Mouse (Mus musculus) myocyte (in vitro differentiated cells): ENCODE measurements around the gene S100a4. TPM values are rescaled to one million over a fixed set of nuclear protein-coding genes. Genes with fewer than 3 reads are reported as not detected.

ENCODE experiments used
- H3K27me3 ChIP-seq: one replicate; pipeline ENCODE4 v1.6.1; 2011; ENCODE audit not compliant: control insufficient read depth, insufficient read depth, insufficient read length
- H3K36me3 ChIP-seq: one replicate; pipeline ENCODE4 v1.6.1; 2011; ENCODE audit not compliant: control insufficient read depth, insufficient read depth
- H3K4me2 ChIP-seq: one replicate; pipeline ENCODE4 v1.6.1; 2011; ENCODE audit warnings: low read depth, control low read depth
- H3K4me3 ChIP-seq: one replicate; pipeline ENCODE4 v1.5.1; 2011; ENCODE audit warnings: mild to moderate bottlenecking, control low read depth, moderate library complexity
- H3K79me2 ChIP-seq: one replicate; pipeline ENCODE4 v1.6.1; 2011; ENCODE audit not compliant: control insufficient read depth, insufficient read depth
- H3ac ChIP-seq: one replicate; pipeline ENCODE4 v1.6.1; 2011; ENCODE audit not compliant: control insufficient read depth, insufficient read length
- CEBPB ChIP-seq: IDR thresholded peaks from 2 replicates; pipeline ENCODE4 v1.6.1; 2011; ENCODE audit warnings: mild to moderate bottlenecking, moderate library complexity; ENCODE audit not compliant: poor library complexity, insufficient read depth, severe bottlenecking
- E2F4 ChIP-seq: IDR thresholded peaks from one replicate; pipeline ENCODE4 v1.6.1; 2011; ENCODE audit warnings: mild to moderate bottlenecking, control low read depth, moderate library complexity; ENCODE audit not compliant: insufficient read depth
- MAX ChIP-seq: IDR thresholded peaks from one replicate; pipeline ENCODE4 v1.6.1; 2011; ENCODE audit warnings: low read depth, mild to moderate bottlenecking, control low read depth
- MYOD1 ChIP-seq, 3 experiments: IDR thresholded peaks; one replicate each; pipeline ENCODE4 v1.6.1; 2011; ENCODE audit warnings: control low read depth in 2 of 3, low read depth in 2 of 3, mild to moderate bottlenecking in 2 of 3, moderate library complexity in 1 of 3; ENCODE audit not compliant: insufficient read length in 2 of 3, control insufficient read depth in 1 of 3
- MYOG ChIP-seq, 3 experiments: IDR thresholded peaks; one replicate each; pipeline ENCODE4 v1.6.1; 2011; ENCODE audit warnings: control low read depth in 2 of 3, low read depth in 2 of 3, mild to moderate bottlenecking in 2 of 3; ENCODE audit not compliant: insufficient read length in 2 of 3, control insufficient read depth in 1 of 3, insufficient read depth in 1 of 3
- POLR2A ChIP-seq: IDR thresholded peaks from one replicate; pipeline ENCODE4 v1.6.1; 2011; ENCODE audit warnings: low read depth, mild to moderate bottlenecking, control low read depth, moderate library complexity; ENCODE audit not compliant: insufficient read length
- POLR2AphosphoS2 ChIP-seq: IDR thresholded peaks from one replicate; pipeline ENCODE4 v1.6.1; 2011; ENCODE audit warnings: low read depth, control low read depth; ENCODE audit not compliant: insufficient read length
- REST ChIP-seq: IDR thresholded peaks from one replicate; pipeline ENCODE4 v1.6.1; 2011; ENCODE audit warnings: mild to moderate bottlenecking, control low read depth, moderate library complexity; ENCODE audit not compliant: insufficient read depth, insufficient read length
- SRF ChIP-seq: IDR thresholded peaks from one replicate; pipeline ENCODE4 v1.6.1; 2011; ENCODE audit warnings: low read depth; ENCODE audit not compliant: control insufficient read depth, insufficient read length
- TCF12 ChIP-seq: IDR thresholded peaks from one replicate; pipeline ENCODE4 v1.6.1; 2011; ENCODE audit warnings: mild to moderate bottlenecking, control low read depth; ENCODE audit not compliant: poor library complexity, insufficient read depth, severe bottlenecking
- TCF3 ChIP-seq: IDR thresholded peaks from one replicate; pipeline ENCODE4 v1.6.1; 2011; ENCODE audit warnings: low read depth, control low read depth; ENCODE audit not compliant: insufficient read length
- USF1 ChIP-seq: IDR thresholded peaks from one replicate; pipeline ENCODE4 v1.6.1; 2011; ENCODE audit warnings: low read depth, mild to moderate bottlenecking, control low read depth, moderate library complexity
- polyA plus RNA-seq: library from polyadenylated mRNA; unstranded; fragments of >200 nt; fragmentation: generic; extraction: Trizol; gene quantifications from one replicate; pipeline ENCODE4 v1.2.1, GENCODE M21; 2012; ENCODE audit warnings: missing spikeins

S100a4 gene
- polyA plus RNA-seq, 1 experiment = 3,627 TPM

DNA sequence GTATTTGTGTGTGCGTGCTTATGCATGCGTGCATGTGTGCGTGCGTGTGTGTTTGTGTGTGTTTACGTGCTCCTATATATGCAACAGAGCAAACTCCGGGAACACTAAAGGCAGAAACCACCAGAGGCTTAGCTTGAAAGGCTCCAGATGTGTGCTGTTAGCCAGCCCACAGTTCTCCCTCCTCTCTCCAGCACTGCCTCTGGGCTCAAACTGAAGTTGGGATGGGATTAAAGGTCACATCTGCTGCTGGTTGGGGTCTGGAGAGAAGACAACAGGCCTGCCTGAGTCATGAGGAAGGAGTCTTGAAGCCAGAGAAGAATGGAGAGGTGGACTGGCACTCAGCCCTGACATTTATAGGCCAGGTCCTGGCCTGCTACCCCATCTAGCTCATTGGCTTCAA is 2.6 kb downstream of the S100a4 start:
- no peak overlapping the region for H3ac ChIP-seq
- H3K4me2 ChIP-seq = peak overlapping the region; percentile 97
- no peaks in the 10 kb centered on the region for H3K27me3 ChIP-seq
- no peaks in the 10 kb centered on the region for H3K36me3 ChIP-seq
- peak overlapping the region; percentile 41 for H3K4me3 ChIP-seq
- H3K79me2 ChIP-seq = peaks cover 31% of the 10 kb centered on the region
- no peak for TF ChIP-seq POLR2AphosphoS2
- no peak for TF ChIP-seq USF1
- TF ChIP-seq REST = no peak
- TF ChIP-seq CEBPB = no peak
- no peak for TF ChIP-seq MYOD1 (IDR thresholded peaks at IDR 0.05; ENCODE audit: control insufficient read depth in 1 of 3, insufficient read length in 2 of 3, low read depth in 2 of 3)
- no peak for TF ChIP-seq MYOG (IDR thresholded peaks at IDR 0.05; ENCODE audit: control insufficient read depth in 1 of 3, insufficient read depth in 1 of 3, insufficient read length in 2 of 3, low read depth in 2 of 3)
- no peak for TF ChIP-seq TCF12

DNA sequence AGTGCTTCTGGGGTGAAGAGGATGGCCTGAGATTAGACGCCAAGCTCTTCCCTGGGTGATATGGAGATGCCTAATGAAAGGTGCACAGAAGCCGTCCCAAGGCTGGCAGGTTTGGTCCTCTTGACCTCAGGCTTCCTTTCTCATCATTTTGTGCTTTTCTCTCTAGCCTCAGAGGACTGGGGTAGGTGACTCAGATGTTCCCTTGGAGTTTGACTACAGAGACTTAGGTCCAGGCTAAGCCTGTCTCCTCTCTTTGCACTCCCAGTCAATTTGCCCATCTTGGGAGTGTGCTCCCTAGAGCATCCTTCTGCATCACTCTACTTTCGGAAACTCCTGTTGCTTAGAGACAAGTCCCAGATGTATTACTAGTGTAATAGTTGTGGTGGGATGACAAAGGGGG is 3.8 kb downstream of the S100a4 start:
- H3K4me2 ChIP-seq = no peak overlapping the region
- H3K36me3 ChIP-seq = no peaks in the 10 kb centered on the region
- no peaks in the 10 kb centered on the region for H3K27me3 ChIP-seq
- H3K79me2 ChIP-seq = peaks cover 31% of the 10 kb centered on the region
- TF ChIP-seq MAX (no peak), POLR2AphosphoS2 (peak; percentile 36), POLR2A (peak; percentile 28)
- H3K4me3 ChIP-seq = no peak overlapping the region
- no peak overlapping the region for H3ac ChIP-seq

DNA sequence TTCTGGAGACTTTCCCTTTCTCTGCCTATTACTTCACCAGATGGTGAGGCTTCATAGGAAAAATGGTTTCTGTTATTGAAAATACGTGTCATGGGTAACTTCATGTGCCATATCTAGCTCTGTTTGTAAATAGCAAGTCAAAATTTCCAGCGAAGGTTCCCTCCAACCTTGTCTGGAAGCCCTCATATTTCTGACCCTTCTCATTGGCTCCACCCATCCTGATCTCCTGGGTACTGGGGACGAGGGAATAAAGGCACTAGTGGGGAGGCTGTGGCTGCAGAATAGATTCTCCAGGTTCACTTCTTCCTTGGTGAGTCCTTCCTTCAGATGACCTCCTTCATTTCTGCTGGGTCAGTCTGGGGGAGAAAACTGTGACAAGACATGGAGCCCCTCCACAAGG is 4.7 kb downstream of the S100a4 start, which contains the start of gene S100a5:
S100a5 (plus strand) TSS at position 301 of the 400 bp plus-strand sequence.
- Histone ChIP-seq H3K79me2 (peaks cover 27% of the 10 kb centered on the region), H3K27me3 (no peaks in the 10 kb centered on the region), H3K4me2 (no peak within 1 kb of the TSS), H3K36me3 (no peaks in the 10 kb centered on the region), H3ac (no peak within 1 kb of the TSS), H3K4me3 (no peak within 1 kb of the TSS)
- TF ChIP-seq TCF12 = no peak
- no peak for TF ChIP-seq REST
- TF ChIP-seq MYOG (IDR thresholded peaks at IDR 0.05; ENCODE audit: control insufficient read depth in 1 of 3, insufficient read depth in 1 of 3, insufficient read length in 2 of 3, low read depth in 2 of 3) = no peak
- no peak for TF ChIP-seq E2F4
- no peak for TF ChIP-seq MYOD1 (IDR thresholded peaks at IDR 0.05; ENCODE audit: control insufficient read depth in 1 of 3, insufficient read length in 2 of 3, low read depth in 2 of 3)
- no peak for TF ChIP-seq SRF
- no peak for TF ChIP-seq CEBPB
- no peak for TF ChIP-seq USF1
- TF ChIP-seq MAX = no peak
- no peak for TF ChIP-seq TCF3
- no peak for TF ChIP-seq POLR2A
- no peak for TF ChIP-seq POLR2AphosphoS2

DNA sequence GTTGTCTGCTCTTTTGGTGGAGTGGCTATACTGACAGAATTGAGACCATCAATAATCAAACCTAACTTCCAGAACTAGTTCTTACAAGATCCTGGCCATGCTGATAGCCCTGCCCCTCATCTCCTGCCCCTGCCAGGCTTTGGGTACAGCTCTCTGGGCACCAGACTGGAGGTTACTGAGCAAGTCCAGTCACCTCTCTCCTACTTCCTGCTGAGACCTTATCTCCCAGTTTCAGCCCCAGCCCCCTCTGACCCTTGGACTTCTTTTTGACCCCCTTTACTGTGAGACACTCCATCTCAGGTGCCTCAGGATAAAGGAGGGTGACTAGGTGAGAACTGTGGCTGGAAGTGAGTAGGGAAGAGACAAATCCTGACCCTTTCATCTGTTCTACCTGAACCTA is 5.5 kb downstream of the S100a4 start:
- H3K4me2 ChIP-seq = no peak overlapping the region
- H3K27me3 ChIP-seq = no peaks in the 10 kb centered on the region
- H3K79me2 ChIP-seq = peaks cover 29% of the 10 kb centered on the region
- TF ChIP-seq CEBPB = no peak
- no peak for TF ChIP-seq SRF
- TF ChIP-seq POLR2AphosphoS2 = no peak
- no peak for TF ChIP-seq MAX
- TF ChIP-seq E2F4 = no peak
- TF ChIP-seq POLR2A = no peak
- TF ChIP-seq MYOG (IDR thresholded peaks at IDR 0.05; ENCODE audit: control insufficient read depth in 1 of 3, insufficient read depth in 1 of 3, insufficient read length in 2 of 3, low read depth in 2 of 3) = no peak
- TF ChIP-seq MYOD1 (IDR thresholded peaks at IDR 0.05; ENCODE audit: control insufficient read depth in 1 of 3, insufficient read length in 2 of 3, low read depth in 2 of 3) = no peak
- no peak for TF ChIP-seq TCF3
- no peak for TF ChIP-seq USF1
- TF ChIP-seq TCF12 = no peak
- TF ChIP-seq REST = no peak
- no peak overlapping the region for H3ac ChIP-seq
- no peak overlapping the region for H3K4me3 ChIP-seq
- H3K36me3 ChIP-seq = peaks cover 4% of the 10 kb centered on the region

DNA sequence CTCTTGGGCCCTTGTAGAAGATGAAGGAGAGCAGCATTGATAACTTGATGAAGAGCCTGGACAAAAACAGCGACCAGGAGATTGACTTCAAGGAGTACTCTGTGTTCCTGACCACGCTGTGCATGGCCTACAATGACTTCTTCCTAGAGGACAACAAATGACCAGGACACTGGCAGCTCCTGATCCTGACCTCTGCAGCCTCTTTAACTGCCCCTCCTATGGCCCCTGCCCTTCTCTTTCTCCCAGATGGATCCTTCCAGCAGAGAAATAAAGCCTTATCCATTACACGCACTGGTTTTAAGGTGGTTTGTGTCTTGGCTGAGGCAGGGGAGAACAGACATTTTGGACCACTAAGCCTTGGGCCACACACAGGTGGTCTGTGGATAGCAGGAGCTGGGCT is 7.9 kb downstream of the S100a4 start:
- peaks cover 24% of the 10 kb centered on the region for H3K36me3 ChIP-seq
- peaks cover 29% of the 10 kb centered on the region for H3K79me2 ChIP-seq
- H3ac ChIP-seq = no peak overlapping the region
- H3K4me3 ChIP-seq = peak overlapping the region; percentile 99
- peak overlapping the region; percentile 90 for H3K4me2 ChIP-seq
- TF ChIP-seq USF1 (no peak), POLR2A (no peak), MYOG (IDR thresholded peaks at IDR 0.05; ENCODE audit: control insufficient read depth in 1 of 3, insufficient read depth in 1 of 3, insufficient read length in 2 of 3, low read depth in 2 of 3) (no peak), SRF (no peak), MYOD1 (IDR thresholded peaks at IDR 0.05; ENCODE audit: control insufficient read depth in 1 of 3, insufficient read length in 2 of 3, low read depth in 2 of 3) (no peak), TCF3 (no peak), REST (no peak), E2F4 (no peak)
- no peaks in the 10 kb centered on the region for H3K27me3 ChIP-seq
